Mouse (Mus musculus) cortical plate, adult 2 months (tissue): ENCODE results near the gene Rnf128.

Experiments
- CTCF ChIP-seq: fragments of 200-500 bp; IDR thresholded peaks from 2 replicates; pipeline ENCODE4 v1.5.1; 2011; ENCODE audit warnings: mild to moderate bottlenecking, control low read depth, low read length; ENCODE audit not compliant: insufficient read depth; ENCODE audit errors: extremely low read depth
- POLR2A ChIP-seq: fragments of 200-500 bp; IDR thresholded peaks from 2 replicates; pipeline ENCODE4 v1.6.1; 2011; ENCODE audit warnings: mild to moderate bottlenecking, low read length, control low read depth; ENCODE audit not compliant: insufficient read depth; ENCODE audit errors: extremely low read depth

DNA sequence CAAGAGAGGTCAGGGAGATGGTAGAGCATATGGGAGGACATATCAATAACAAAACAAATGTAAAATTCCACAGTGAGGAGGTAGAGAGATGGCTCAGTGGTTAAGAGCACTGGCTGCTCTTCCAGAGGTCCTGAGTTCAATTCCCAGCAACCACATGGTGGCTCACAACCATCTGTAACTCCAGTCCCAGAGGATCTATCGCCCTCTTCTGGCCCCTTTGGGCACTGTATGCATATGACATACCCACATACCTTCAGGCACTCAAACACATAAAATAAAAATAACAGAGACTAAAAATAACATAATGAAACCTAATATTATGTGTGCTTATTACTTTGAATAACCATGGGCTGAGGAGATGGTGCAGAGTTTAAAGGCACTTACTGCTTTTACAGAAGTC lies 99.0 kb downstream of the Rnf128 start:
- TF ChIP-seq POLR2A (no peak), CTCF (no peak)
